Mouse (Mus musculus) NIH3T3 (cell line): ENCODE results near the gene G3bp2.
A peak's percentile ranks its signal among the peaks of the same experiment; 100 is the strongest.

ENCODE experiments used
- DNase-seq: peaks from one replicate; pipeline ENCODE4 v3.0.0-alpha.2; 2012; ENCODE audit warnings: low read depth

The G3bp2 gene

DNA sequence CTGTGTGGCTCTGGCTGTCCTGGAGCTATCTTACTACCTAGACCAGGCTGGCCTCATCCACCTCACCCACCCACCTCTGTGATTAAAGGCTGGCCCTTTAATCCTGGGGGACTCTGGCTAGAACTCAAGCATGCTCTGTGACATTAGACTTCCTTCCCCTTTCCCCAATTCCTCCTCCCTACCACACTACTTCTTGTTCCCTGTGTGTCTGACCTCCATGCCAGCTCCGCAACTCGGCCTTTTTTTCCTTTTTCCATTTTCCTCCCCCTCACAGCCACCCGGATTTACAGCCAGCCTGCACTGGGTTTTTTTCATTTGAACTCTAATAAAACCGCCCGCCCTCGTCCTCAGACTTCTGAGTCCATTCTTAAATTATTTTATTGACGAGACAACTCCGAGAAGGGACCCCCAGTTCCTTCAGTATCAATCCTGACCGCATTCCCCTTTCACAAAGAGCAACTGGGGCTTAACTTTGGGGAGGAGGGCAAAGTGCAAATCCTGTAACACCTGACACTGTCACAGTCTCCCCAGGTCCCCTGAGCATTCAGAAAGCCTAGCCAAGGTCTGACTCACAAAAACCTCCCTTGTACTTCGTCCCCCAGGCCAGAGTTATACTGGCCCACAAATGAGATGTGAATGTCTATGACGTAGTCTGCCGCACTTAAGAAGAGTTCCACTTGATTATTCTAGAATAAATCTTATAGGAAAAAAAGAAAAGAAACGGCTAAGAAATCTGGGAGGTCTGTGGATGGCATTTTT is 15.0 kb upstream of the G3bp2 start:
- no peak for DNase-seq

GRCm38 (mm10) chr5:92097779-92098178 is 14.3 kb upstream of the G3bp2 start:
- DNase-seq: no peak

DNA sequence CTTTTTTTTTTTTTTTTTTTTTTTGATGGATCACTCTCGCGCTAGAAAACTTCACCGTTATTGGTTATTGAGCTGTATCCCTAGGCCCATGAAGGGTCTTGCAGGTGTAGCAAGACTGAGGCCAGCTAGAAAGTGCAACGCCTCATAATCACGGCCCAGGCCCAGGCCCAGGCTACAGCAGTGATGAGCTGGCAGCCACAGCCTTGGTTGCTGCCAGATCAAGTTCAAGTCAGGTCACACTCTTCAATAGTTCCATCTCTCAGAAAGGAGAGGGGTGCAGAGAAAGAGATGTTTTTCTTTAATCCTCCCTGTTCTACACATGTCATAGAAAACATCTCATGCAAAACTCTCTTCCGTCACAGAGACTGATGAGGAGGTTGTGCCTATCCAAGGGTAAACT is 13.3 kb upstream of the G3bp2 start:
- DNase-seq: no peak

DNA sequence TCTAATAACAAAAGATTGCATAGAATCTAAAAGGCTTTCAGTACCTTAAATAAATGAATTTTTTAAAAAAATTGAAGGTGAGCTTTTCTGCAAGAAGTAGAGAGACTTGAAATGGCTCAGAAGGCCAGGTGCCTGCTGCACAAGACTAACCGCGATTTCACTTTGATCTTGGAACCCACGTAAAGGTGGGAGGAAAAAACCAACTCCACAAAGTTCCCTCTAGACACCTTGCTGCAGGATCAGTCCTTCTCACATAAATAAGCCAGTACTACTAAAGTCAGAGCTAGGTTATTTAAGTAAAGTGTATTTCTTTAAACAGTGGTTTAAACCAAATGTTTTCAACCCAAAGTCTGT is 10.5 kb upstream of the G3bp2 start:
- DNase-seq: no peak

DNA sequence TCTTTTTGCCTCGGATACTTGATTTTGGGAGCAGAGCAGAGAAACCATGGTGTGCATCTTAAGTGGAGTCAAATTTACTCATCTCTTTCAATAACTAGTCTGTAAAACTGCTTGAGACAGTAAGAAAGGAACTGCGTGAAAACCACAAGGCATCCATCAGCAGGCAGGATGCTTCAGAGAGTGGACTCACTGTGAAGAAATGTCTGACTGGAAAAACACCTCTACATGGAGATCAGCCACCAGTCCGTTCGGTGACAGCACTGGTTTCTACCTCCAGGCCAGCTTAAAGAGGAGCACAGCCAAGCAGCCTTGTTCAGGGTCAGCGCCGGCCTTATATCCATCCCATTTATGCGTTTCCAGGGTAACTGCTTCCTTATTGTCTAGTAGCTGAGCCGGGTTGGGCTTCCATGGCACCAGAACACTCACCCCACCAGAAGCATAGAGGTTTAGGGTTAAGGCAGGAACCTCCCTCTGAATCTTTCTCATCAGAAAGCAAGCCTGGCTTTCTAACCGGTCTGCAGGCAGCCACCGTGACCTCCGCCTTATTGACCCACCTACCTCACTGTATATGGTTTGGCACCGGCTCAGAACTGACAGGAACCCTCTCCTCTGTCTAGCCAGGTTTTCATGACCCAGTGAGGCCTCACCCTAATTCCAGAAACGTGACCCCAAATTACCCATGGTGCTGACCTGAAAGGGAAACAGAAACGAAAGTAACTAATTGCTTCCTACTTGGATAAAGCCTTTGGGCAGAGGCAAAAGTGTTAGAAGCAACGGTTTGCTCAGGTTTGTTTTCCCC is 9.9 kb upstream of the G3bp2 start:
- no peak for DNase-seq

- no peak for DNase-seq
Observed at GRCm38 (mm10) chr5:92087469-92087868, 4.0 kb upstream of the G3bp2 start.

GRCm38 (mm10) chr5:92085821-92086550 is 2.5 kb upstream of the G3bp2 start:
- DNase-seq: no peak

GRCm38 (mm10) chr5:92085246-92085645 is 1.7 kb upstream of the G3bp2 start:
- no peak for DNase-seq

DNA sequence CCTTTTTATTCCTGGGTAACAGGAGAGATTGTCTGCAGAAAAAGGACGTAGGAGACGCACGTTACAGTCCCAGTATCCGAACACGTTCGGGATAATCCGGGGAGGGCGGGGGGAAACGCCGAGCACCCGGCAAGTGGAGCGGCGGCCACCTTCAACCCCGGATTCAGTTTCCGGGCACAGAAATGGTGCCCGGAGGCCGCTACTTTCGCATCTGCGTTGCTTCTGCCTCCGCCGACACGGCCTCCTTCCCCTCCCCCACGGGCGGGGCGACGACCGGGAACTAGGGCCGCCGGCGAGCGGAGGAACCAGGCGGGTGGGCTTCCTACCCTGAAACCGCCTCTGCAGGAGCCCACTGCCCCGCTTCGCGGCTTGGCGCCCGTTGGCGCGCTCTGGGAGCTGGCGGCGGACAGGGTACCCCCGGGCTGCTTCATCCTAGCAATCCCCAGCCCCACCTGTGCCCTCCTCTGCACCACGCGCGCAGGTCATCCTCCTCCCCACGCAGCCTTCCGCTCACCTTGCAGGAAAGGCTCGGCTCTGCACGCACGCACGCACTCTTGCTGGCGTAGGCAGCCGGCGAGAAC is 608 bp downstream of the G3bp2 start:
- peak; percentile 75 for DNase-seq

GRCm38 (mm10) chr5:92081326-92081725 is 2.2 kb downstream of the G3bp2 start:
- no peak for DNase-seq

GRCm38 (mm10) chr5:92080400-92080799 is 3.1 kb downstream of the G3bp2 start:
- DNase-seq: no peak

GRCm38 (mm10) chr5:92079304-92079703 is 4.2 kb downstream of the G3bp2 start:
- DNase-seq: no peak

- no peak for DNase-seq
Observed at GRCm38 (mm10) chr5:92078751-92079150, 4.8 kb downstream of the G3bp2 start.

GRCm38 (mm10) chr5:92076273-92076672 is 7.2 kb downstream of the G3bp2 start:
- DNase-seq: no peak

- no peak for DNase-seq
Observed at GRCm38 (mm10) chr5:92074061-92074460, 9.5 kb downstream of the G3bp2 start.

- DNase-seq: peak; percentile 30
Observed at GRCm38 (mm10) chr5:92063192-92063591, 20.3 kb downstream of the G3bp2 start.

DNA sequence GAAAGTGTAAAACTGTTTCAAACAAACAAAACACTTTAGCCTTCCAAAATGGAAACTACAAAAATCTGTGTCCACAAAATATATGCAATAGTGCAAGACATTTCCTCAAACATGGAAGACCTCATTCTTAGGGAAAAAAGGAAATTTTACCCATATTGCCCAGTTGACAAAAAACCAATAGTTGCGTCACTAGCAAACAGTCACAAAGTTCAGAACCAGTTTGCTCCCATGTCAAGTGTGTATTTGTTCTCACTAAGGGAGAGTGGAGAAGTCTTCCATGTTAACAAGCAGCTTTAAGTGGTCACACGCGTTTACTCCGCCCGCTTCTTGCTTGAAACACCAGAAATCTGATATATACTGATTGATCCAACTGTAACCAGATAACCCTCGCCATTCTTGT is 30.7 kb downstream of the G3bp2 start:
- no peak for DNase-seq

GRCm38 (mm10) chr5:92050419-92050818 is 33.1 kb downstream of the G3bp2 start:
- DNase-seq: no peak

DNA sequence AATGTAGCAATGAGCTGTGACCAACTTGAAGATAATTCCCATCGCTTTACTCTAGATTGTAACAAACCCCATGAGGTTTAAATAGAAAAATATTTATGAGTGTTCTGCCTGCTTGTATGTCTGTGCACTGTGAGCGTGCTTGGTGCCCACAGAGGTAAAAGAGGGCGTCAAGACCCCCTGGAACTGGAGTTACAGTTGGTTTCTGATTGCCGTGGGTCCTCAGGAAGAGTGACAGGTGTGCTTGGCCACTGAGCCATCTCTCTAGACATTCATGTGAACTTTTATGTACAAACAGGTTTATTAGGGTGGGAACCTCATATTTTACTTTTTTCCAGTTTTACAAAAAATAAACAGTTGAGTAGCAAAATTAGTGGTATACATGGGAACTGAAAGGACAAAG is 39.7 kb downstream of the G3bp2 start, which contains the start of gene Cdkl2:
Cdkl2 (minus strand) TSS at position 101 of the 400 bp plus-strand sequence.
- DNase-seq: no peak

DNA sequence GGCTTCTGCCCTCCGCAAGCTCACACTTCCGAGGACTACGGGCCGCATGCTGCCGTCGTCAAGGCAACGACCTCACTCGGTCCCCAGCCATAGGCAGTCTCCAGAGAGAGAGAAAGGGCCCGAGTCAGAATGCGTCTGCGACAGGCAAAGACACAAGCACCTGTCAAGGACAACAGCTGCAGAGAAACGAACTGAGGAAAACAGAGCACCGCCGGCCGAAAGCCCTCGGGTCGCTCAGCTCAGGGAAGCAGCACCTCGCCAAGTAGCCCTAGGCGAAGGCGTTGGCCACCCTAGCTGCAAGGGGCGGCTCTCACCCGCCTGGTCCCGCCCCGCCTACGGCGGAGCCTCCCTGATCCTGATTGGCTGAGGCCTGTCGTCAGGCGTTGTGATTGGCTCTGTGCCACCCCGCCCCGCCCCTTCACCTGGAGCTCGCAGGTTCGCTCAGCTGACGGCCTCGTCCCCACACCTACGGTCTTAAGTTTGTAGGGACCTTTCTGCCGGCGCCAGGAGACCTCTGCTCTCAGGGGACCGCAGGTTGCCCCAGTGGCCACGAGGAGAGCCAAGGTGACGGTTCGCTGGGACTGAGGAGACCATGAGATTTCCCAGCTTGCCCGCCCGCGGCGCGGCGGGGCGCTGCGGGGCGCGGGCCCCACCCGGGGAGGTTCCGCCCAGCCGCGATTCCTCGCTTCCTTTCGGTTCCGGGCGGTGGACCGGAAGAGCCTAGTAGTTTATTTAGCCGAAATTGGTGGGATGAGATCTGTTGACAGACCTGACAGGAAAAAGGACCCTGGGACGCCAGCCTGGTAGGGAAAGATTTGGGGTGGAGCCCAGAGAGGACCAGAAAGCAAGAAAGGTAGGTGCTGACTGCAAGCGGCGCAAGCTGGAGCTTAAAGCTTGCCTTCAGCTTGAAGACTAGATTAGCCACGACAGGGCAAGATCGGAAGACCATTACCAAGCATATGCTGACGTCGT is 40.9 kb downstream of the G3bp2 start:
- peak; percentile 91 for DNase-seq

DNA sequence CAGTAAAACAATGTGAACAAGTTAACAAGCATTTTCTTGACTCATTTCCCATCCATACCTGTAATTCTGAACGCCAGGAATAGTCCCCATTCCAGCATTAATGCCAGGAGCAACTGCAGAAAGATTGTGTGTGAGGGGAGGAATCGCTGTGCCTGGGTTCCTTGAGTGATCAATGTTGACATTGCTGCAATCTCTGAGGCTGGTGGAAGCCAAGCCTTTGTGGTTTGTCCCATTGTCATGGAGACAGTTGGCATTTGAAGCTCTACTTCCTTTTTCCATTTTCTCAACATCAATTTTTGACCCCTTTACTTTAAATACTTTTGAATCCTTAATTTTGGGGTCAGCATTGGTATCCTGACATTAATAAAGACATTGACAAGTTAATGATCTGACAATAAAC is 63.6 kb downstream of the G3bp2 start:
- no peak for DNase-seq
